Mouse (Mus musculus) forebrain, embryonic 14.5 days (tissue): ENCODE data around the gene Paqr6. TPM values are rescaled to one million over a fixed set of nuclear protein-coding genes. Genes with fewer than 3 reads are reported as not detected.

Experiments
- ATAC-seq: fragments of 200-750 bp; cut with Nextera tagmentation; 2 replicates; pipeline ENCODE4 v1.8.0; 2017; ENCODE audit warnings: mild to moderate bottlenecking, moderate library complexity
- DNase-seq: peaks from one replicate; pipeline ENCODE4 v3.0.0-alpha.2; 2015; ENCODE audit warnings: low spot score
- H3K27ac ChIP-seq: fragments of 300-500 bp; sonication (generic); 2 replicates; pipeline ENCODE4 v1.5.1; 2014; ENCODE audit warnings: low read depth, mild to moderate bottlenecking, control low read depth, low read length, moderate library complexity
- H3K27me3 ChIP-seq: fragments of 300-500 bp; sonication (generic); replicated peaks from 2 replicates; pipeline ENCODE4 v1.6.1; 2014; ENCODE audit warnings: low read length, control low read depth, mixed read lengths; ENCODE audit not compliant: control insufficient read depth, insufficient read depth
- H3K36me3 ChIP-seq: fragments of 300-500 bp; sonication (generic); 2 replicates; pipeline ENCODE4 v1.6.1; 2014; ENCODE audit warnings: low read length, control low read depth; ENCODE audit not compliant: control insufficient read depth, insufficient read depth
- H3K4me1 ChIP-seq: fragments of 300-500 bp; sonication (generic); 2 replicates; pipeline ENCODE4 v1.6.1; 2014; ENCODE audit warnings: antibody characterized with exemption, low read length, control low read depth; ENCODE audit not compliant: control insufficient read depth, insufficient read depth
- H3K4me2 ChIP-seq: fragments of 300-500 bp; sonication (generic); 2 replicates; pipeline ENCODE4 v1.6.1; 2014; ENCODE audit warnings: mild to moderate bottlenecking, control low read depth, low read length
- H3K4me3 ChIP-seq: fragments of 300-500 bp; sonication (generic); 2 replicates; pipeline ENCODE4 v1.5.1; 2014; ENCODE audit warnings: low read depth, low read length, control low read depth
- H3K9ac ChIP-seq: fragments of 300-500 bp; sonication (generic); 2 replicates; pipeline ENCODE4 v1.6.1; 2014; ENCODE audit warnings: mild to moderate bottlenecking, low read length, control low read depth, moderate library complexity
- H3K9me3 ChIP-seq: fragments of 300-500 bp; sonication (generic); replicated peaks from 2 replicates; pipeline ENCODE4 v1.6.1; 2016; ENCODE audit warnings: low read length, control low read depth, mixed read lengths; ENCODE audit not compliant: control insufficient read depth
- WGBS: fragments of 180-500 bp; shearing (Covaris S2); extraction: QIAGEN DNeasy Blood & Tissue Kit; methylation state at CpG from one replicate; pipeline ENCODE4 v1.1.7; 2014; 5-methylcytosine and 5-hydroxymethylcytosine counted together
- polyA plus RNA-seq: library from polyadenylated mRNA; unstranded; fragments of >200 nt; fragmentation: Nextera tagmentation; extraction: Ambion mirVana; gene quantifications from 2 replicates; pipeline ENCODE4 v1.2.1, GENCODE M21; 2014

Paqr6 gene
- polyA plus RNA-seq, 1 experiment from 2014 or later = 0.22 TPM

DNA sequence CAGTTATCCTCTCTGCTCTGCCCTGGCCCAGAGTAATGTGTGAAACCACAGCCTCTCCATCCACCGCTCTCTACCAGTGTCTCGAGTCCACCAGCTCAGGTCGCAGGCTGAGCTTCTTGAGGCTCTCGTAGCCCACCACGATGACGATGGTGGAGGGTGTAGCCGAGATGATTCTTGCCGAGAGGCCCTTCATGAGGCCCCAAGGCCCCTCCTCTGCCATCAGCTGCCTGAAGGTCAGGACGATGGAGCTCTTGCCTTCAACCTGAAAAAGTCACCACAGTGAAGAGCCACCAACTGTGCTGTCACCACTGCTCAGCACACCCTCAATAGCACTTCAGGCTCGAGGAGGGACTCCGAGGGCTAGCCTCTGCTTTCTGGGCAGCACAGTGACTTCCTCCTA, 48.3 kb downstream of the Paqr6 start:
- Histone ChIP-seq H3K27me3 (no peaks in the 10 kb centered on the region), H3K36me3 (peaks cover 57% of the 10 kb centered on the region), H3K27ac (no peak overlapping the region), H3K9ac (no peak overlapping the region), H3K4me1 (peaks cover 4% of the 10 kb centered on the region; the same call in 1 of the 2 replicates), H3K4me3 (no peak overlapping the region), H3K4me2 (no peak overlapping the region), H3K9me3 (no peaks in the 10 kb centered on the region)
- DNase-seq (no peak), ATAC-seq (no peak)
- WGBS = 92% methylated on average over 11 of the region's 11 CpGs

DNA sequence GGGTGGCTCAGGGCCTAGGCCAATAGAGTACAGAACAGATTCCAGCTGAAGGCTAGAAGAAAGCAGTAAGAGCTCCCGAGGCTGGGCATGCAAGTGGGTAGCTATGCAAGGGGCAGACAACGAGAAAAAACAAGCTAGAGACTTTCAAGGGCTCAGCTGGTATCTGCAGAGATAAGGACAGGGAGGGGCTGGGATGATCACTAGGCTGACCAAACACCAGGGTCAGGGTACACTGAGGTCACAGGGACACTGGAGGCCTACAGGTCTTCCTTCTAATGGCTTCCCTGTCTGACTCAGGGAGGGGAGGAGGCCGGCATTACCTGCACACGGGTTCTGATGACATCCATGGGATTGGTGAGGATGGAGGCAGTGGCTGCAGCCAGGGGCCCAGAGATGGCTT, 51.3 kb downstream of the Paqr6 start:
- Histone ChIP-seq H3K4me3 (no peak overlapping the region), H3K36me3 (peaks cover 85% of the 10 kb centered on the region), H3K9ac (no peak overlapping the region), H3K4me1 (no peaks in the 10 kb centered on the region), H3K27ac (no peak overlapping the region), H3K9me3 (no peaks in the 10 kb centered on the region), H3K4me2 (no peak overlapping the region), H3K27me3 (no peaks in the 10 kb centered on the region)
- WGBS = 90% methylated on average over 4 of the region's 4 CpGs
- no peak for DNase-seq
- no peak for ATAC-seq

DNA sequence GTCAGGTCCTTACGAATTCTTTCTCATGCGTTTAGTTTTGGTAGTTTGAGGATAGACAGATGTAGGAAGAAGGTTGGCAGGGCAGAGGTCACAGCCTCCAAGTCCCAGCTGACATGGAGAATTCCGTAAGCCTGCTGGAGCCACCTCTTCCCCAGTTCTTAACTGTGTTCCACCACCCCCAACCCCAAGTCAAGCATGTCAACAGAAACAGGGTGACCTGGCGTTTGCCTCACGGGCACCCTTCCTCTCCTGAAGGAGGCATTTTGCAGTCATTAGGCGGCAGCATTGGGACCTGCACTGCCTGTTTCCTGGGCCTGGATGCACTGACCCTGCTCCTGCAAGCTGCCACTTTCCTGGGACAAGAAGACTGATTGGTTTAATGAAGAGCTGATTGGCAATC, 53.6 kb downstream of the Paqr6 start:
- H3K27me3 ChIP-seq = no peaks in the 10 kb centered on the region
- WGBS = 89% methylated on average over 6 of the region's 6 CpGs
- peaks cover 79% of the 10 kb centered on the region for H3K36me3 ChIP-seq
- no peaks in the 10 kb centered on the region for H3K9me3 ChIP-seq
- DNase-seq (no peak), ATAC-seq (no peak)
- no peak overlapping the region for H3K4me2 ChIP-seq
- no peak overlapping the region for H3K27ac ChIP-seq
- no peaks in the 10 kb centered on the region; the same call in 1 of the 2 replicates for H3K4me1 ChIP-seq
- H3K4me3 ChIP-seq = no peak overlapping the region
- H3K9ac ChIP-seq = no peak overlapping the region

Other genes with a start within 250 kb of the Paqr6 start
- gene Mef2d, start 222.2 kb upstream of the Paqr6 start, polyA plus RNA-seq = 17.3 and 20.4 TPM in 2 replicates
- gene Rhbg, start 109.9 kb upstream of the Paqr6 start, polyA plus RNA-seq = 0.25 TPM in 1 of 2 replicates, not detected in the other
- 0.18 and 0.22 TPM in 2 replicates for gene Gm38392, start 77.4 kb upstream of the Paqr6 start, polyA plus RNA-seq
- 7.4 and 9.1 TPM in 2 replicates for gene Tsacc, start 67.6 kb upstream of the Paqr6 start, polyA plus RNA-seq
- 578 and 616 TPM in 2 replicates for gene Cct3, start 67.5 kb upstream of the Paqr6 start, polyA plus RNA-seq
- 57.5 and 63.4 TPM in 2 replicates for gene Glmp, start 39.6 kb upstream of the Paqr6 start, polyA plus RNA-seq
- 0.91 and 1.4 TPM in 2 replicates for gene Tmem79, start 28.4 kb upstream of the Paqr6 start, polyA plus RNA-seq
- 36.0 and 44.8 TPM in 2 replicates for gene Smg5, start 28.3 kb upstream of the Paqr6 start, polyA plus RNA-seq
- gene Bglap3, start 8.2 kb downstream of the Paqr6 start, polyA plus RNA-seq = not detected in 2 replicates
- not detected in 2 replicates for gene Bglap2, start 14.1 kb downstream of the Paqr6 start, polyA plus RNA-seq
- gene Bglap, start 19.9 kb downstream of the Paqr6 start, polyA plus RNA-seq = not detected in 2 replicates
- 63.2 and 70.6 TPM in 2 replicates for gene Pmf1, start 45.7 kb downstream of the Paqr6 start, polyA plus RNA-seq
- gene Slc25a44, start 60.6 kb downstream of the Paqr6 start, polyA plus RNA-seq = 30.8 and 36.1 TPM in 2 replicates
- gene Sema4a, start 96.6 kb downstream of the Paqr6 start, polyA plus RNA-seq = 12.2 and 15.2 TPM in 2 replicates
- 18.0 and 28.5 TPM in 2 replicates for gene Lmna, start 145.4 kb downstream of the Paqr6 start, polyA plus RNA-seq
- gene Mex3a, start 167.8 kb downstream of the Paqr6 start, polyA plus RNA-seq = 48.8 and 50.1 TPM in 2 replicates
- not detected in 2 replicates for gene Rab25, start 183.7 kb downstream of the Paqr6 start, polyA plus RNA-seq
- 107 and 122 TPM in 2 replicates for gene Lamtor2, start 188.5 kb downstream of the Paqr6 start, polyA plus RNA-seq
- 40.5 and 43.3 TPM in 2 replicates for gene Ubqln4, start 189.2 kb downstream of the Paqr6 start, polyA plus RNA-seq
- 135 and 155 TPM in 2 replicates for gene Ssr2, start 211.3 kb downstream of the Paqr6 start, polyA plus RNA-seq
- gene Arhgef2, start 241.4 kb downstream of the Paqr6 start, polyA plus RNA-seq = 90.6 and 122 TPM in 2 replicates